Mouse (Mus musculus) ES-E14 (cell line): Measurements from ENCODE around the gene Col28a1.

ENCODE experiments used
- CHD2 ChIP-seq: IDR thresholded peaks from 2 replicates; pipeline ENCODE4 v1.6.1; 2014; ENCODE audit warnings: mild to moderate bottlenecking, low read depth, low read length, inconsistent platforms
- HCFC1 ChIP-seq: IDR thresholded peaks from 2 replicates; pipeline ENCODE4 v1.6.1; 2012; ENCODE audit warnings: low read length, inconsistent platforms, borderline replicate concordance; ENCODE audit not compliant: insufficient read depth
- MAFK ChIP-seq: IDR thresholded peaks from 2 replicates; pipeline ENCODE4 v1.6.1; 2014; ENCODE audit warnings: mild to moderate bottlenecking, low read depth, low read length, inconsistent platforms; ENCODE audit not compliant: insufficient read depth

GRCm38 (mm10) chr6:8068979-8069378 lies 123.4 kb downstream of the Col28a1 start:
- TF ChIP-seq MAFK = no peak
- no peak for TF ChIP-seq CHD2
- TF ChIP-seq HCFC1 = no peak
